Mouse (Mus musculus) left cerebral cortex, postnatal 4 days (tissue): Measurements from ENCODE around the gene Tubd1. TPM values are rescaled to one million over a fixed set of nuclear protein-coding genes. Genes with fewer than 3 reads are reported as not detected.

Experiments
- DNase-seq: peaks from one replicate; pipeline ENCODE4 v3.0.0-alpha.2; 2022
- intact Hi-C: fragments of 180-260 bp; cut with DNase I; formaldehyde crosslinking; loops from one replicate; pipeline ENCODE4 v1.15.1; 2025
- total RNA-seq, 2 experiments: library from RNA; stranded (reverse); gene quantifications; 2 replicates each; pipeline ENCODE4 v1.2.3; 2021

The Tubd1 gene
- total RNA-seq, 2 experiments from 2014 or later, result 5.0 to 5.8 TPM

GRCm38 (mm10) chr11:86553525-86553924, 8.7 kb downstream of the Tubd1 start:
- intact Hi-C loops, result no loop called here
- no peak for DNase-seq

GRCm38 (mm10) chr11:86558258-86558657, 13.5 kb downstream of the Tubd1 start:
- intact Hi-C loops, result no loop called here
- DNase-seq, result no peak

- no peak for DNase-seq
Observed at GRCm38 (mm10) chr11:86568425-86568824, 23.6 kb downstream of the Tubd1 start.

GRCm38 (mm10) chr11:86570261-86570746, 25.5 kb downstream of the Tubd1 start:
- DNase-seq, result no peak
- intact Hi-C loops, result no loop called here

More at GRCm38 (mm10) chr11:86568425-86568824, 23.6 kb downstream of the Tubd1 start:
- intact Hi-C loops, result loop anchor here (5.0 kb wide), 1 partner anchor 84 kb away; no protein-coding TSS in a partner anchor

GRCm38 (mm10) chr11:86571047-86571855, 26.5 kb downstream of the Tubd1 start:
- no peak for DNase-seq
- intact Hi-C loops, result no loop called here

GRCm38 (mm10) chr11:86571871-86572270, 27.1 kb downstream of the Tubd1 start:
- no peak for DNase-seq
- intact Hi-C loops, result no loop called here

GRCm38 (mm10) chr11:86572623-86573022, 27.8 kb downstream of the Tubd1 start:
- DNase-seq, result no peak
- intact Hi-C loops, result no loop called here

- DNase-seq, result no peak
- intact Hi-C loops, result no loop called here
Observed at GRCm38 (mm10) chr11:86573646-86574231, 28.9 kb downstream of the Tubd1 start.

- intact Hi-C loops, result no loop called here
- no peak for DNase-seq
Observed at GRCm38 (mm10) chr11:86574408-86574807, 29.6 kb downstream of the Tubd1 start.

GRCm38 (mm10) chr11:86575632-86576378, 31.0 kb downstream of the Tubd1 start:
- no peak for DNase-seq
- intact Hi-C loops, result no loop called here

- intact Hi-C loops, result no loop called here
- DNase-seq, result no peak
Observed at GRCm38 (mm10) chr11:86577231-86577630, 32.4 kb downstream of the Tubd1 start.

- DNase-seq, result no peak
- intact Hi-C loops, result no loop called here
Observed at GRCm38 (mm10) chr11:86578106-86578808, 33.5 kb downstream of the Tubd1 start.

- intact Hi-C loops, result no loop called here
- no peak for DNase-seq
Observed at GRCm38 (mm10) chr11:86578809-86579730, 34.3 kb downstream of the Tubd1 start.

GRCm38 (mm10) chr11:86579731-86580318, 35.0 kb downstream of the Tubd1 start:
- DNase-seq, result no peak
- intact Hi-C loops, result no loop called here

- intact Hi-C loops, result no loop called here
- no peak for DNase-seq
Observed at GRCm38 (mm10) chr11:86580319-86581113, 35.7 kb downstream of the Tubd1 start.

- intact Hi-C loops, result no loop called here
- DNase-seq, result no peak
Observed at GRCm38 (mm10) chr11:86581250-86581753, 36.5 kb downstream of the Tubd1 start.

GRCm38 (mm10) chr11:86581943-86582542, 37.3 kb downstream of the Tubd1 start:
- DNase-seq, result no peak
- intact Hi-C loops, result no loop called here
